Mouse (Mus musculus): Measurements from ENCODE around the gene Il5ra. TPM values are rescaled to one million over a fixed set of nuclear protein-coding genes. Genes with fewer than 3 reads are reported as not detected.

Gene Il5ra
- total RNA-seq, 4 experiments from 2014 or later = not detected

- no peak for DNase-seq (ENCODE audit: low spot score in 2 of 2)
These were observed 8.5 kb downstream of the Il5ra start for GRCm38 (mm10) chr6:106740244-106740825.

- no peak for DNase-seq (ENCODE audit: low spot score in 2 of 2)
These were observed 10.6 kb downstream of the Il5ra start for GRCm38 (mm10) chr6:106738229-106738628.

GRCm38 (mm10) chr6:106732563-106732962, 16.3 kb downstream of the Il5ra start:
- no peak for DNase-seq (ENCODE audit: low spot score in 2 of 2)

GRCm38 (mm10) chr6:106729682-106730314, 19.0 kb downstream of the Il5ra start:
- DNase-seq (ENCODE audit: low spot score in 2 of 2) = no peak

- DNase-seq (ENCODE audit: low spot score in 2 of 2) = no peak
These were observed 21.1 kb downstream of the Il5ra start for GRCm38 (mm10) chr6:106727703-106728102.

GRCm38 (mm10) chr6:106726078-106726477, 22.8 kb downstream of the Il5ra start:
- DNase-seq (ENCODE audit: low spot score in 2 of 2) = no peak

GRCm38 (mm10) chr6:106725642-106726041, 23.2 kb downstream of the Il5ra start:
- DNase-seq (ENCODE audit: low spot score in 2 of 2) = no peak

- DNase-seq (ENCODE audit: low spot score in 2 of 2) = no peak
These were observed 43.3 kb downstream of the Il5ra start for GRCm38 (mm10) chr6:106705506-106706035.

GRCm38 (mm10) chr6:106701931-106702330, 46.9 kb downstream of the Il5ra start:
- DNase-seq (ENCODE audit: low spot score in 2 of 2) = no peak

- no peak for DNase-seq (ENCODE audit: low spot score in 2 of 2)
These were observed 73.3 kb downstream of the Il5ra start for GRCm38 (mm10) chr6:106675581-106675980.

- no peak for DNase-seq (ENCODE audit: low spot score in 2 of 2)
These were observed 84.8 kb downstream of the Il5ra start for GRCm38 (mm10) chr6:106663780-106664651.

Other genes with a start within 250 kb of the Il5ra start
- gene Trnt1, start 20.1 kb upstream of the Il5ra start, total RNA-seq (2022) = 10 to 100 TPM; 18.1 to 26.2 (median 21.5) TPM
- gene Crbn, start 51.0 kb upstream of the Il5ra start, total RNA-seq (2022) = 10 to 100 TPM; 48.2 to 59.2 (median 52.2) TPM